Mouse (Mus musculus): ENCODE measurements at regions not wholly inside any gene's neighbourhood (a gene's known extent, or its start where the extent isn't known, plus 50 kb on each side); places are given as distances from the start of the nearest gene placed in this dataset.

DNA sequence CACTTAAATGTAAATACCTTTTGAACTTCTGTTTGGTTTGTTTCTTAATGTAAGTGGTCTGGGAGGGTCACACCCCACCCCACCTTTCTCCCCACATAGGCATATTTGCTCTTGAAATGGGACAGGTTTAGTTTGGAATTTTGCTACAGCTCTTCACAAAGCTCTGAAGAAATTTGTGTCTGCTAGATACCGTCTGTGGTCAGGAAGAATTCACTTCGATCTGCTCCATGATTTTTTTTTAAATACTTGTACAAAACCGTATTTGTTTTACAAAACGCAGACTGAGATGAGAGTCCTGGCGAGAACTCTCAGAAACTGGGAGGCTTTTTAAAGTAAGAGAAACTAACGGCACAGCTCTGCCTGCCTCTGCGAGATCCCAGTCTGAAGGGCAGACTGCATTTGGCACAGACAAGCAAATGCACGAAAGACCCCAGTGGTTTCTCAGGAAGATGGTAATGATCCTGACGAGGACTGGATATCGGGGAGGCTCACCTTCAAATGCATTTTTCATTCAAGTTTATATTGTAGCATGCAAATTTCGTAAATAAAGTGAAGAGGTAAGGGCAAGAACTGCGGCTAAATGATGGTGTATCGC lies 423.5 kb upstream of the Tbc1d2b start:
- TF ChIP-seq CTCF (conservative IDR thresholded peaks at IDR 0.05; ENCODE audit: low read length) (no peak), POU5F1 (IDR thresholded peaks at IDR 0.05; ENCODE audit: borderline replicate concordance, low read length) (no peak), NANOG (IDR thresholded peaks at IDR 0.05; ENCODE audit: borderline replicate concordance, low read length) (no peak)

All from E14TG2a.4 (cell line).